Mouse (Mus musculus): ENCODE measurements around the gene Chl1. TPM values are rescaled to one million over a fixed set of nuclear protein-coding genes. Genes with fewer than 3 reads are reported as not detected.

Gene Chl1
- polyA plus RNA-seq, 1 experiment from 2014 or later, result 16.3 TPM

GRCm38 (mm10) chr6:103572659-103573058 lies 62.3 kb downstream of the Chl1 start:
- TF ChIP-seq CTCF (IDR thresholded peaks at IDR 0.05; ENCODE audit: low read depth), result no peak
- no peak for TF ChIP-seq EP300 (optimal IDR thresholded peaks at IDR 0.05)
- 61% methylated on average over 1 of the region's 1 CpGs for WGBS

GRCm38 (mm10) chr6:103584224-103584623 lies 73.8 kb downstream of the Chl1 start:
- H3K9ac ChIP-seq (ENCODE audit: low read length), result no peak overlapping the region
- no peak for DNase-seq (ENCODE audit: low spot score)
- no peaks in the 10 kb centered on the region for H3K9me3 ChIP-seq (ENCODE audit: control insufficient read depth, low read length)
- no peak overlapping the region for H3K27ac ChIP-seq (replicated peaks)
- H3K4me2 ChIP-seq (replicated peaks; ENCODE audit: low read depth), result no peak overlapping the region
- H3K4me1 ChIP-seq (replicated peaks; ENCODE audit: control insufficient read depth, insufficient read depth), result no peaks in the 10 kb centered on the region
- ATAC-seq (ENCODE audit: low FRiP score, low TSS enrichment), result no peak
- TF ChIP-seq CTCF (IDR thresholded peaks at IDR 0.05; ENCODE audit: low read depth) (no peak), EP300 (optimal IDR thresholded peaks at IDR 0.05) (no peak)
- no peaks in the 10 kb centered on the region for H3K36me3 ChIP-seq (ENCODE audit: control insufficient read depth, insufficient read depth, low read length)
- WGBS, result 89% methylated on average over 1 of the region's 1 CpGs
- H3K27me3 ChIP-seq (ENCODE audit: control insufficient read depth, insufficient read depth, low read length), result no peaks in the 10 kb centered on the region
- no peak overlapping the region for H3K4me3 ChIP-seq (ENCODE audit: low read depth, low read length)

More at GRCm38 (mm10) chr6:103572659-103573058, 62.3 kb downstream of the Chl1 start:
- no peaks in the 10 kb centered on the region for H3K36me3 ChIP-seq (ENCODE audit: control insufficient read depth, insufficient read depth, low read length)
- H3K9ac ChIP-seq (ENCODE audit: low read length), result no peak overlapping the region
- H3K27me3 ChIP-seq (ENCODE audit: control insufficient read depth, insufficient read depth, low read length), result no peaks in the 10 kb centered on the region
- H3K9me3 ChIP-seq (ENCODE audit: control insufficient read depth, low read length), result no peaks in the 10 kb centered on the region
- no peak for ATAC-seq (ENCODE audit: low FRiP score, low TSS enrichment)
- H3K4me3 ChIP-seq (ENCODE audit: low read depth, low read length), result no peak overlapping the region
- H3K27ac ChIP-seq (replicated peaks), result no peak overlapping the region
- DNase-seq (ENCODE audit: low spot score), result no peak
- H3K4me1 ChIP-seq (replicated peaks; ENCODE audit: control insufficient read depth, insufficient read depth), result no peaks in the 10 kb centered on the region
- H3K4me2 ChIP-seq (replicated peaks; ENCODE audit: low read depth), result no peak overlapping the region

- Histone ChIP-seq H3K4me2 (replicated peaks; ENCODE audit: low read depth) (no peak overlapping the region), H3K27me3 (ENCODE audit: control insufficient read depth, insufficient read depth, low read length) (no peaks in the 10 kb centered on the region), H3K36me3 (ENCODE audit: control insufficient read depth, insufficient read depth, low read length) (no peaks in the 10 kb centered on the region), H3K27ac (replicated peaks) (no peak overlapping the region), H3K4me1 (replicated peaks; ENCODE audit: control insufficient read depth, insufficient read depth) (no peaks in the 10 kb centered on the region), H3K9me3 (ENCODE audit: control insufficient read depth, low read length) (no peaks in the 10 kb centered on the region), H3K9ac (ENCODE audit: low read length) (no peak overlapping the region), H3K4me3 (ENCODE audit: low read depth, low read length) (no peak overlapping the region)
- WGBS, result 63% methylated on average over 1 of the region's 1 CpGs
- DNase-seq (ENCODE audit: low spot score), result no peak
- no peak for TF ChIP-seq EP300 (optimal IDR thresholded peaks at IDR 0.05)
- no peak for TF ChIP-seq CTCF (IDR thresholded peaks at IDR 0.05; ENCODE audit: low read depth)
- ATAC-seq (ENCODE audit: low FRiP score, low TSS enrichment), result no peak
Measured at GRCm38 (mm10) chr6:103585667-103586066, 75.3 kb downstream of the Chl1 start.

- no peak for ATAC-seq (ENCODE audit: low FRiP score, low TSS enrichment)
- Histone ChIP-seq H3K9ac (ENCODE audit: low read length) (no peak overlapping the region), H3K27me3 (ENCODE audit: control insufficient read depth, insufficient read depth, low read length) (no peaks in the 10 kb centered on the region), H3K27ac (replicated peaks) (no peak overlapping the region), H3K36me3 (ENCODE audit: control insufficient read depth, insufficient read depth, low read length) (no peaks in the 10 kb centered on the region), H3K4me1 (replicated peaks; ENCODE audit: control insufficient read depth, insufficient read depth) (no peaks in the 10 kb centered on the region), H3K4me3 (ENCODE audit: low read depth, low read length) (no peak overlapping the region), H3K9me3 (ENCODE audit: control insufficient read depth, low read length) (no peaks in the 10 kb centered on the region), H3K4me2 (replicated peaks; ENCODE audit: low read depth) (no peak overlapping the region)
- 55% methylated on average over 1 of the region's 1 CpGs for WGBS
- TF ChIP-seq CTCF (IDR thresholded peaks at IDR 0.05; ENCODE audit: low read depth), result no peak
- no peak for TF ChIP-seq EP300 (optimal IDR thresholded peaks at IDR 0.05)
- no peak for DNase-seq (ENCODE audit: low spot score)
Measured at GRCm38 (mm10) chr6:103586081-103586480, 75.7 kb downstream of the Chl1 start.

GRCm38 (mm10) chr6:103602070-103602469 lies 91.7 kb downstream of the Chl1 start:
- no peak overlapping the region for H3K27ac ChIP-seq (replicated peaks)
- 49% methylated on average over 4 of the region's 4 CpGs for WGBS
- TF ChIP-seq CTCF (IDR thresholded peaks at IDR 0.05; ENCODE audit: low read depth) (no peak), EP300 (optimal IDR thresholded peaks at IDR 0.05) (no peak)
- H3K36me3 ChIP-seq (ENCODE audit: control insufficient read depth, insufficient read depth, low read length), result no peaks in the 10 kb centered on the region
- DNase-seq (ENCODE audit: low spot score) (no peak), ATAC-seq (ENCODE audit: low FRiP score, low TSS enrichment) (no peak)
- H3K4me1 ChIP-seq (replicated peaks; ENCODE audit: control insufficient read depth, insufficient read depth), result no peaks in the 10 kb centered on the region
- no peaks in the 10 kb centered on the region for H3K9me3 ChIP-seq (ENCODE audit: control insufficient read depth, low read length)
- H3K4me3 ChIP-seq (ENCODE audit: low read depth, low read length), result no peak overlapping the region
- no peaks in the 10 kb centered on the region for H3K27me3 ChIP-seq (ENCODE audit: control insufficient read depth, insufficient read depth, low read length)
- no peak overlapping the region for H3K9ac ChIP-seq (ENCODE audit: low read length)
- H3K4me2 ChIP-seq (replicated peaks; ENCODE audit: low read depth), result no peak overlapping the region

GRCm38 (mm10) chr6:103610656-103611055 lies 100.3 kb downstream of the Chl1 start:
- H3K4me2 ChIP-seq (replicated peaks; ENCODE audit: low read depth), result no peak overlapping the region
- H3K27me3 ChIP-seq (ENCODE audit: control insufficient read depth, insufficient read depth, low read length), result no peaks in the 10 kb centered on the region
- no peaks in the 10 kb centered on the region for H3K36me3 ChIP-seq (ENCODE audit: control insufficient read depth, insufficient read depth, low read length)
- ATAC-seq (ENCODE audit: low FRiP score, low TSS enrichment), result no peak
- no peak overlapping the region for H3K4me3 ChIP-seq (ENCODE audit: low read depth, low read length)
- no peak overlapping the region for H3K9ac ChIP-seq (ENCODE audit: low read length)
- no peak overlapping the region for H3K27ac ChIP-seq (replicated peaks)
- H3K4me1 ChIP-seq (replicated peaks; ENCODE audit: control insufficient read depth, insufficient read depth), result no peaks in the 10 kb centered on the region
- no peak for DNase-seq (ENCODE audit: low spot score)
- 73% methylated on average over 3 of the region's 3 CpGs for WGBS
- TF ChIP-seq CTCF (IDR thresholded peaks at IDR 0.05; ENCODE audit: low read depth), result no peak
- no peak for TF ChIP-seq EP300 (optimal IDR thresholded peaks at IDR 0.05)
- no peaks in the 10 kb centered on the region for H3K9me3 ChIP-seq (ENCODE audit: control insufficient read depth, low read length)
